Mouse (Mus musculus) testis, adult 2 months (tissue): ENCODE data around the gene Slc9a8. TPM values are rescaled to one million over a fixed set of nuclear protein-coding genes. Genes with fewer than 3 reads are reported as not detected.

ENCODE experiments used
- H3K27ac ChIP-seq: fragments of 200-500 bp; 2 replicates; pipeline ENCODE4 v1.5.1; 2012; ENCODE audit warnings: low read depth, low read length; ENCODE audit not compliant: control insufficient read depth, insufficient read depth
- H3K27me3 ChIP-seq: fragments of 200-500 bp; 2 replicates; pipeline ENCODE4 v1.6.1; 2012; ENCODE audit warnings: mild to moderate bottlenecking, low read length, moderate library complexity; ENCODE audit not compliant: control insufficient read depth, insufficient read depth
- H3K36me3 ChIP-seq: fragments of 200-500 bp; 2 replicates; pipeline ENCODE4 v1.6.1; 2012; ENCODE audit warnings: mild to moderate bottlenecking, low read length; ENCODE audit not compliant: control insufficient read depth, insufficient read depth
- H3K4me1 ChIP-seq: fragments of 200-500 bp; 2 replicates; pipeline ENCODE4 v1.6.1; 2012; ENCODE audit warnings: low read length; ENCODE audit not compliant: control insufficient read depth, insufficient read depth
- H3K4me3 ChIP-seq: fragments of 200-500 bp; 2 replicates; pipeline ENCODE4 v1.5.1; 2012; ENCODE audit warnings: low read depth, mild to moderate bottlenecking, low read length, moderate library complexity, mixed read lengths; ENCODE audit not compliant: control insufficient read depth
- CTCF ChIP-seq: fragments of 200-500 bp; IDR thresholded peaks from 2 replicates; pipeline ENCODE4 v1.5.1; 2012; ENCODE audit warnings: low read depth, mild to moderate bottlenecking, inconsistent platforms, low read length, moderate library complexity; ENCODE audit not compliant: control insufficient read depth, insufficient read depth, insufficient replicate concordance
- POLR2A ChIP-seq: fragments of 200-500 bp; IDR thresholded peaks from 2 replicates; pipeline ENCODE4 v1.6.1; 2012; ENCODE audit warnings: low read depth, mild to moderate bottlenecking, inconsistent platforms, low read length, moderate library complexity; ENCODE audit not compliant: control insufficient read depth
- polyA plus RNA-seq: library from polyadenylated mRNA; depleted of rRNA; stranded (reverse); fragments of >200 nt; gene quantifications from 2 replicates; pipeline ENCODE4 v1.2.3, GENCODE M21; 2012

Gene Slc9a8
- polyA plus RNA-seq, 1 experiment, result 63.4 TPM

DNA sequence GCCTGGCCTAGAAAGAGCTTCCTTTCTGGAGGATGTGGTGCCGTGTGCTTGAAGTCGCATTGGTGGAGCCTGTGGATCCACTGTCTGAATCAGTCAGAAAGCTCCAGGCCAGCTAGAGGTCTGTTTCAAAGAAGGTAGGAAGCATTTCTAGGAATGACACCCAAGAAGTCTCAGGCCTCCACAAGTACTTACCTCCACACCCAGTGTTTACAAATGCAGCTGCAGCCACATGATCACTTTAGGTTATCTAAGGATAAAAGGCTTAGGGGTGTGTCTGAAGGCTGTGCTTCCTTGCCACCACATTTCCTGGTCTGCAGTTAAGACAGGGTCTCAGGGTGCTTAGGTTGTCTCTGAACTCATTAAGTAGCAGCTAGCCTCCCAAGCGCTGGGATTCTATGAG is 3.0 kb downstream of the Slc9a8 start:
- Histone ChIP-seq H3K27ac (no peak overlapping the region), H3K4me1 (peaks cover 9% of the 10 kb centered on the region), H3K27me3 (no peaks in the 10 kb centered on the region), H3K4me3 (no peak overlapping the region), H3K36me3 (peaks cover 14% of the 10 kb centered on the region)
- TF ChIP-seq POLR2A (no peak), CTCF (no peak)

GRCm38 (mm10) chr2:167425407-167425806 is 3.9 kb downstream of the Slc9a8 start:
- H3K4me3 ChIP-seq, result no peak overlapping the region
- no peaks in the 10 kb centered on the region for H3K27me3 ChIP-seq
- no peak overlapping the region for H3K27ac ChIP-seq
- peaks cover 14% of the 10 kb centered on the region for H3K36me3 ChIP-seq
- peaks cover 6% of the 10 kb centered on the region for H3K4me1 ChIP-seq
- no peak for TF ChIP-seq POLR2A
- no peak for TF ChIP-seq CTCF

DNA sequence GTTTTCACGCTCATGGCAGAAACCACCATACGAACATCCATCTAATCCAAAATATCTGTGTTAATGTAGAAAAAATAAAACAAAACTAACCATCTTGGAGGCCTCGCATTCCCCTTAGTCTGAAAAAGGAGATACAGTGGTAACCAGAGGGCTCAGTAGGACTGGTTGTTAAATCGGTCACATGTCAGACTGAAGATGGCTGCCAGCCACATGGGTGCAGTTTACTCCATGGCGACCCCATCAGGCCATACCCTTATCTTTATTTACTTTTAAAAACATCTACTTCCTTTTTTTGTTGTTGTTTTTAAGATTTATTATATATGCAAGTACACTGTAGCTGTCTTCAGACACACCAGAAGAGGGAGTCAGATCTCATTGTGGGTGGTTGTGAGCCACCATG is 8.1 kb downstream of the Slc9a8 start:
- Histone ChIP-seq H3K27me3 (no peaks in the 10 kb centered on the region), H3K27ac (no peak overlapping the region), H3K4me1 (0 out of 2 replicates have a peak, but pooled peaks cover 2% of the 10 kb centered on the region), H3K36me3 (peaks cover 14% of the 10 kb centered on the region), H3K4me3 (no peak overlapping the region)
- no peak for TF ChIP-seq POLR2A
- no peak for TF ChIP-seq CTCF

DNA sequence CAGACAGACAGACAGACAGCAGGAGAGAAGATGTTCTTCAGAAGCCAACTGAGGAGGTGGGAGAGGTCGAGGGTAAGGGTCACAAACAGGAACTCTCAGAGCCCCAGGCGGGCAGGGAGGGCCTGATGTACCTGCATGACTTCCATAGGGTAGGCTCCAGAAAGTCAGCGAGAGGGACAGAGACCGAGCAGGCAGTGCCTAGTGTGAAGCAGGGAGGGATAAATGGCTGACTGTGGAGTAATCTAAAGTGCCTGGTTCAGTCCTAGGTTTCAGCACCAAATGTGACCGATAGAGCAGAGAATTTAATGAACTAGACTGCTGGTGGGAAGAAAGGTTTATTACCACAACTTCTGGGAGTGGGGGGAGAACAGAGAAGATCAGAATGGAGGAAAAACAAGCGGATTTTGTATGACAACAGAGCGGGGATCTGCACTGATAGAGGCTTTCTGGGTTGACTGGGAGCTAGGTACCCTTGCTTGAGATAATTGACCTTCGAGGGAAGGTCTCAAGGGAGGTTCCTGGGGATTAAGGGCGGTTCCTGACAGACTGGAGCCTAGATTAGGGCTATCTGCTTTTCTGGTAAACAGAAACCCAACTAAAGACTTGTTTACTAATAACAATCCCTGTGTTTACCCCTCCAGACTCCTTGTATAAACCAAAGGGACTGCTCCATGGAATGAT is 9.4 kb downstream of the Slc9a8 start:
- H3K4me3 ChIP-seq, result no peak overlapping the region
- H3K27ac ChIP-seq, result no peak overlapping the region
- no peaks in the 10 kb centered on the region for H3K27me3 ChIP-seq
- TF ChIP-seq CTCF, result no peak
- no peak for TF ChIP-seq POLR2A
- H3K36me3 ChIP-seq, result peaks cover 7% of the 10 kb centered on the region
- no peaks in the 10 kb centered on the region for H3K4me1 ChIP-seq

GRCm38 (mm10) chr2:167431418-167431776 is 9.9 kb downstream of the Slc9a8 start:
- Histone ChIP-seq H3K27me3 (no peaks in the 10 kb centered on the region), H3K4me3 (no peak overlapping the region), H3K4me1 (no peaks in the 10 kb centered on the region), H3K36me3 (peaks cover 8% of the 10 kb centered on the region), H3K27ac (no peak overlapping the region)
- TF ChIP-seq POLR2A, result no peak
- no peak for TF ChIP-seq CTCF

DNA sequence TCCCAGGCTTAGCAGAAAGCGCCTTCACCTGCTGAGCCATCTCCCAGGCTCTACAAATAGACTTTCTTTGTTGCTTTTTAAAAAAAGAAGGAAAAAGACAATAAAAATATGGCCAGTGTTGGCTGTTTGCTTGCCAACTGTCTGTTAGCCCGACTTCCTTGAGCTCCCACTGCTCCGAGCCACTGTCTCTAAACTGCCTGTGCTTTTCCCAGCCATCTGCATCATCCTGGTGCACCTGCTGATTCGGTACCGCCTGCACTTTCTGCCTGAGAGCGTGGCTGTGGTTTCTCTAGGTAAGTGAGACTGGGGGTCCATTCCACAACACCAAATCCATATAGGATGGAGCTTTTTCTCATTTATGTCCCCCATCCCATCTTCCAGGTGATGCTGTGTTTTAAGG is 13.1 kb downstream of the Slc9a8 start:
- TF ChIP-seq POLR2A, result no peak
- Histone ChIP-seq H3K36me3 (peaks cover 1% of the 10 kb centered on the region; the same call in 1 of the 2 replicates), H3K4me1 (no peaks in the 10 kb centered on the region), H3K27me3 (no peaks in the 10 kb centered on the region), H3K4me3 (no peak overlapping the region), H3K27ac (no peak overlapping the region)

GRCm38 (mm10) chr2:167435631-167436030 is 14.1 kb downstream of the Slc9a8 start:
- Histone ChIP-seq H3K27me3 (no peaks in the 10 kb centered on the region), H3K4me3 (no peak overlapping the region), H3K27ac (no peak overlapping the region), H3K4me1 (no peaks in the 10 kb centered on the region), H3K36me3 (0 out of 2 replicates have a peak, but pooled peaks cover 1% of the 10 kb centered on the region)
- no peak for TF ChIP-seq CTCF
- no peak for TF ChIP-seq POLR2A
